Mouse (Mus musculus): ENCODE results near the gene Gm49320.
"Not testable (repeated sequence)": the region's sequence is repeated elsewhere in the genome, so short reads cannot be mapped to it uniquely, and the experiment has no call there.

Gene Gm49320

GRCm38 (mm10) chr8:4226739-4227347 lies 11.8 kb upstream of the Gm49320 start, which contains the start of gene Lrrc8e:
TSS of gene Lrrc8e (plus strand) at chr8:4226827.
- no peak for DNase-seq (ENCODE audit: low spot score)

- DNase-seq (ENCODE audit: low spot score), result no peak
Measured at GRCm38 (mm10) chr8:4227919-4228318, 10.7 kb upstream of the Gm49320 start.

- DNase-seq (ENCODE audit: low spot score), result no peak
Measured at GRCm38 (mm10) chr8:4229784-4230183, 8.9 kb upstream of the Gm49320 start.

- DNase-seq (ENCODE audit: low spot score), result no peak
Measured at GRCm38 (mm10) chr8:4230612-4231351, 7.9 kb upstream of the Gm49320 start.

GRCm38 (mm10) chr8:4237814-4238433 lies 741 bp upstream of the Gm49320 start:
- no peak for DNase-seq (ENCODE audit: low spot score)

- no peak for DNase-seq (ENCODE audit: low spot score)
Measured at GRCm38 (mm10) chr8:4239193-4239890, 677 bp downstream of the Gm49320 start.

GRCm38 (mm10) chr8:4245061-4245460 lies 6.4 kb downstream of the Gm49320 start:
- DNase-seq (ENCODE audit: low spot score), result no peak

GRCm38 (mm10) chr8:4245737-4246136 lies 7.1 kb downstream of the Gm49320 start:
- no peak for DNase-seq (ENCODE audit: low spot score)

- no peak for DNase-seq (ENCODE audit: low spot score)
Measured at GRCm38 (mm10) chr8:4247241-4247640, 8.6 kb downstream of the Gm49320 start.

- no peak for DNase-seq (ENCODE audit: low spot score)
Measured at GRCm38 (mm10) chr8:4247951-4248540, 9.4 kb downstream of the Gm49320 start, which contains the start of gene Tgfbr3l. TSS of gene Tgfbr3l (plus strand) at chr8:4248214.

- no peak for DNase-seq (ENCODE audit: low spot score)
Measured at GRCm38 (mm10) chr8:4249213-4249612, 10.5 kb downstream of the Gm49320 start.

GRCm38 (mm10) chr8:4250306-4250970 lies 11.8 kb downstream of the Gm49320 start:
- DNase-seq (ENCODE audit: low spot score), result peak; percentile 89

GRCm38 (mm10) chr8:4252116-4252760 lies 13.6 kb downstream of the Gm49320 start:
- DNase-seq (ENCODE audit: low spot score), result no peak

- peak; percentile 98 for DNase-seq (ENCODE audit: low spot score)
Measured at GRCm38 (mm10) chr8:4252934-4253841, 14.5 kb downstream of the Gm49320 start, which contains the start of gene Snapc2. TSS of gene Snapc2 (plus strand) at chr8:4253080.

- peak; percentile 91 for DNase-seq (ENCODE audit: low spot score)
Measured at GRCm38 (mm10) chr8:4254001-4254400, 15.3 kb downstream of the Gm49320 start.

GRCm38 (mm10) chr8:4255471-4255870 lies 16.8 kb downstream of the Gm49320 start:
- not testable (repeated sequence) for DNase-seq (ENCODE audit: low spot score)

- DNase-seq (ENCODE audit: low spot score), result no peak
Measured at GRCm38 (mm10) chr8:4256911-4257310, 18.2 kb downstream of the Gm49320 start.

GRCm38 (mm10) chr8:4257350-4257749 lies 18.7 kb downstream of the Gm49320 start:
- DNase-seq (ENCODE audit: low spot score), result no peak

- peak; percentile 60 for DNase-seq (ENCODE audit: low spot score)
Measured at GRCm38 (mm10) chr8:4258233-4258632, 19.6 kb downstream of the Gm49320 start.

GRCm38 (mm10) chr8:4258678-4259077 lies 20.0 kb downstream of the Gm49320 start:
- no peak for DNase-seq (ENCODE audit: low spot score)

Measured in adipocyte (in vitro differentiated cells).